Mouse (Mus musculus): ENCODE data around the gene Prop1. TPM values are rescaled to one million over a fixed set of nuclear protein-coding genes. Genes with fewer than 3 reads are reported as not detected.

Prop1 gene
- not detected in 2 replicates for polyA plus RNA-seq (2012; rRNA removed)

DNA sequence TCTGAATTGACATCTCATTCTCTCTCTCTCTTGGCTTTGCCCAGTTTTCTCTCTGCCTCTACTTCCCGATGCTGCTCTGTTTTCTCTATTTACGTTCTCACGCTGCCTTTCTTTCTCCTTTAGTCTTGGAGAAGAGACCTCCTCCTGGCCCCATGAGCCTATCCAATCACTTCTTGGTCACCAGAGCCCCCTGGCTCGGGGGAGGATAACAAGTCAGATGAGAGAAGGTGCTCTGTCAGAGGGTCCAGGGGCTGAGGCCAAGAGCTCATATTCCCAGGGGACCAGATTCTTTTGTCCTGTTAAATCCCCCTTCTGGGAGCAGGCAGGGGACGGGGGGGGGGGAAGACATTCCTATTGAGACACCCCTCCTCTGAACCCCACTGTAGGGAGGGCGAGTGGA, at the start of gene Prop1:
Prop1 (minus strand) TSS at position 101 of the 400 bp plus-strand sequence.
- DNase-seq (ENCODE audit: low read depth): no peak

DNA sequence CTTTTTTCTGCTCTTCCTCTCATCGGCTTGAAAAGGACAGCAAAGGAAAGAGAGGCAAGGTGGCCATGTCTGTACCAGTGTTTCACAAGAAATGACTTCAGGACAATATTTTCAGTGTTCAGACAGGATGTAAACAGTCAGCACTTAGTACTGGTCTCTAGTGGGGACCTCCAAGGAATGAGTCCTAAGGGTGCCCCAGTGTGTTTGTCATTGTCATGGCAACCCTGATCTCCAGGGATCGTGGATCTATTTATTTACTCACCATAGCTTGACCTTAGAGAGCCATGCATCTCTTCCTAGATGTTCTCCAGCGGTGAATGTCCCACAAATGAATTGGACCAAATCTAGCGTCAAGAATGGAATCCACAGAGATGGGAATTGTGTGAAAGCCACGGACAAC, 49.7 kb upstream of the Prop1 start, which contains the start of gene Olfr51:
Olfr51 (plus strand) TSS at position 301 of the 400 bp plus-strand sequence.
- DNase-seq (ENCODE audit: low read depth): no peak

DNA sequence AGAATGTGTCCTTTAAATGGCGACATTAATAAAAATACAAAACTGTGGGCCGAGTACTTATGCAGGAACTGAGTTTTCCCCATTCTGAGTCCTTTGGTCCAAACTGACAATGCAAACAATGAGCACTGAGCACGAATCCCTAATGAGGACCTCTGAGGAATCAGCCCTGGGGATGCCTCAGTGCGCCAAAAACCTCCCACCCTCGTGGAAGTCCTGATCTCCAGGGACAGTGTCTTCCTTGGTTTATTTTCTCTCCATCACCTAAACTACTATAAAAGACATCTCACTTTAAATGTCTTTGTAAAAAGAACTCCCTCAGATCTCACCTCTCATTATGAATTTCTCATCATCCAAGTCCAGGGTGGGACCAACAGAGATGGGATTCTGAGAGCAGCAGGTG, 28.1 kb upstream of the Prop1 start, which contains the start of gene Olfr1377:
Olfr1377 (plus strand) TSS at position 301 of the 400 bp plus-strand sequence.
- no peak for DNase-seq (ENCODE audit: low read depth)

DNA sequence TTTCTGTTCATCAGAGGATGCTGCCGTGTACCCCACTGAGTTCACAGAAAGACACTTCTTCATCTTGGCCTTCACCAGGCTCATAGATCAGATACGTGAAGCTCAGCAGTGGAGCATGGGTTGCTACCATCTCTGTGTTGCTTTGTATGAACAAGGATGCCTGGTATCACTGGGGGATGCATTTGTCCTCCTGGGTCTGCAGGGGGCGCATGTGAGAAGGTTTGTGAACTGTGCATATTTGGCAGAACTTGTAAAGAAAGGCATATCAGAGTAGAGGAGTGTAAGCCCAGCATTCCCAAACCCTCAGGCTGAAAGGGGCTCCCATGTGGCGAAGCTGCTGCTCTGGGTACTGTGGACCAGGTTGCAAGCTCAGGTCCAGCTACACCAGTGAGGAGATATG, 23.7 kb upstream of the Prop1 start:
- no peak for DNase-seq (ENCODE audit: low read depth)

DNA sequence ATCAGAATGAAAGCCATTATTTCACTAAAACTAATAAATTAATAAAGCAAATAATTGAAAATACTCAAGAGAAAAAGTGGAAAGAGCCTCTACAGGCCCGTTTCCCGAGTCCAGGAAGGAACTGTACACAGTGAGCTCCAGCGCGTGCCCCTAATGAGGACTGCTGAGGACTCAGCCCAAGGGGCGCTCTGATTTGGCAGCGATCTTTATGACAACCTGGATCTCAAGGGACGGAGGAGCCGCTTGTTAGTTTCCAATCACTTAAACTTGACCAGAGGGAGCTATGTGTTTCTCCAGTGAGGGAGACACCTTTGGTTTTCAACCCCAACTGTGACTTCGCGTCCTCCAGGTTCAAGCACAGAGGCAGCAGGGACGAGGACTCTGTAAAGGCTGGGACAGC, 12.7 kb upstream of the Prop1 start, which contains the start of gene Olfr1378:
Olfr1378 (plus strand) TSS at position 301 of the 400 bp plus-strand sequence.
- DNase-seq (ENCODE audit: low read depth): no peak

DNA sequence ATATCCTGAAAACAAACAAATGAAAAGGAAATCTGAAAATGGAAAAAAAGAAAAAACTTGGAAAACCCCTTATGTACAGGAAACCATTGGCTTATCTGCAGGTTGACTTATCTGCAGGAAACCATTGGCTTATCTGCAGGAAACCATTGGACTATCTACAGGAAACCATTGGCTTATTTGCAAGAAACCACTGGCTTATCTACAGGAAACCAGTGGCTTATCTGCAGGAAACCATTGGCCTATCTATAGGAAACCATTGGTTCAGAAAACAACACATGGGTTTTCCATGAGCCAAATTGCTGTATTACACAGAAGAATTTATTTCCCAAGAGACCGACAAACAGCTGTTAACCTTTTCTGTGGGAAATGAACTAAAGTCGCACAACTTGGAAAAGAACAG, 11.3 kb upstream of the Prop1 start:
- DNase-seq (ENCODE audit: low read depth): no peak

DNA sequence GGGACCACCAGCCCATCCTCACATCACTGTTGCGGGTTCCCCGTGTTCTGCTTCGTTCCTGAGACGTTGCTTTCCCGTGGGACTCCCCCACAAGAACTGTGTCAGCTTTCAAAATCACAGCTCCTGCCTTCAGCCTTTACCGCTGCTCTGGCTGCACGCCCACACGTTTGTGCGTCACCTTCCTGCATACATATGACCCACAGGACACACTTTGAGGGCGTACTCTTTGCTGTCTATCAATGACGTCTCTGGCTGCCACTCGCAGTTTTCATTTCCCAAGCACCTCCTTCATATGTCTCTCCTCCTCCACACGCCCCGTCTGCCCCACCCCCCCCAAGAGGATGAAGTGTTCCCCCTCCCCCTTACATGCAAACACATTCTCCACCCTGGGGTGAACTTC, 1.3 kb downstream of the Prop1 start:
- DNase-seq (ENCODE audit: low read depth): no peak

DNA sequence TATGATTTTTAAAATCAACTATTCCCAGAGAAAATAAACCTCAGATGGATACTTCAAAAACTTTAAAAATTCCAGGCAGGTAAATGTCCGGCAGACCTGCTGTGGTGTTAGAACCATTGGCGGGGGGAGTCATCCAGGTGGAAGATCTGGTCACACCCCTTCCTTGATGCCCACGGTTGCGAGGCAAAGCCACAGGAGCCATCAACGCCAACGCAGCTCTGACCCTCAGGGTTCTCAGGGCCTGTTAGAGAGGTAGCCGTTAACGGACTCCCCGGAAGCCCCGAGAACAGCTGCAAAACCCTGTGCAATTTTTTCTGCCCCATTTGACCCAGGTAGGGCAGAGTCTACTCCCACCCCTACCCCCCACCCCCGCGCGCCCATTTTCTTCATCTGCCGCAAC, 10.1 kb downstream of the Prop1 start, which contains the start of gene 4933414I15Rik:
4933414I15Rik (minus strand) TSS at position 260 of the 400 bp plus-strand sequence.
- no peak for DNase-seq (ENCODE audit: low read depth)

DNA sequence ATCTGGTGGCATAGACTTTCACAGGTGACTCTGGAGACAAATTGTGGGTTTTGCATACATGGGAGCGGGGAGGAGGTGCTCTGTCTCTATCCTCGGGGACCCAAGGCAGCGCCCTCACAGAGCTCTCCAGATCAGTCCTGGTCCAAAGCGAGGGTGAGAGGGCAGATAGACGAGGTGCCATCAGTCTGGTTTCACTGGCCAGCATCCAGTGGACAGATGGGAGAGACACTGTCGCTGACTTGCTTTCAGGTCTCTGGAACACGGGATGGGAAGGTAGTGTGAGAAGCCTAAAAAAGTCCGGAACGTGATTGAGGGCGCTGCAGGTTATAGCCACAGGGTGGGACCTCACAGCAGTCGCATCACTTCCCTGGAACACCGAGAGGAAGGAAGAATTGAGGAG, 11.2 kb downstream of the Prop1 start:
- DNase-seq (ENCODE audit: low read depth): no peak

DNA sequence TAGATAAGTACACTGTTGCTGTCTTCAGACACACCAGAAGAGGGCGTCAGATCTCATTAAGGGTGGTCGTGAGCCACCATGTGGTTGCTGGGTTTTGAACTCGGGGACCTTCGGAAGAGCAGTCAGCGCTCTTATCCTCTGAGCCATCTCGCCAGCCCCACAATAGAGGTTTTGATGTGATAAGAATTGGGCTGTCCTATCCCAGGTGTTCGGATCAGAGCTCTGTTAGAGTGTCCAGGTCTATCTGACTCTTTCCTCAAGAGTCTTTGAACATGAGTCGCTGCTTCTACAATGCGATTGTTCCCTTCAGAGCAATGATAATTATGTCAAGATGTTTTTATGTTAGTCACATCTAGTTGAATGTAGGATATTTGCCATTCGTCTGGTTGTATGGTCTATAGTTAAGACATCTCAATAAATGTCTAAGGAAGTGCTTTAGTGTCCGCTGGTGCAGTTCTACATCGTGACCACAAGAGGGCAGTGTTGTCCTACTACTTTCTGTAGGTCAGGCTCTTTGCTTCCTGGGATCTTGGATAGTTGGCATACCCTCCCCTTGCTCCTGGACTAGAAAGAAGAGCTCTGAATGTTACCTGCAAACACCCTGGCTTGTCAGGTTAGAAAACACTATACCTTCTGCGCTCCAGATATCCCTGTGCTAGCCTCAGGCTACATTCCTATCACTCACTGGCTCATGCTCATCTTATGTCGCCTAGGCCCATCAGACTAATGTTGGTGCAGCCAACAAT, 13.8 kb downstream of the Prop1 start:
- DNase-seq (ENCODE audit: low read depth): no peak

DNA sequence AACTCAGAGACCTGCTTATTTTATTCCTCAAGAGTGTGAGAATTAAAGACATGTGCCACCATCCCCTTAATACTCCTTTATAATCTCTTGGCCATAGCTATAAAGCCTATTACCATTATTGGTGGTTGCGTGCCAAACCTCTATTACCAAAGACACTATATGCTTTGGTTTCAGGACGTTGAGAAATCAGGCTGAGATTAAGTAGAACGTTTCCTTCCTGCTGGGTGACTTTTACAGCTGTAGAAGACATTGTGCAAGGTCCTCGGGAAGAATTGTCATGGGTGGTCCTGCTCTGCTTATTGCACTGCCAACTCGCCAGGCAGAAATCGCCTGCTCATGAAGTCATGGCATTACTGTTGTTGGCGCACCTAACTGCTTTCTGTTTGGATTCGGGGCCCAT, 15.1 kb downstream of the Prop1 start:
- DNase-seq (ENCODE audit: low read depth): peak; percentile 70

DNA sequence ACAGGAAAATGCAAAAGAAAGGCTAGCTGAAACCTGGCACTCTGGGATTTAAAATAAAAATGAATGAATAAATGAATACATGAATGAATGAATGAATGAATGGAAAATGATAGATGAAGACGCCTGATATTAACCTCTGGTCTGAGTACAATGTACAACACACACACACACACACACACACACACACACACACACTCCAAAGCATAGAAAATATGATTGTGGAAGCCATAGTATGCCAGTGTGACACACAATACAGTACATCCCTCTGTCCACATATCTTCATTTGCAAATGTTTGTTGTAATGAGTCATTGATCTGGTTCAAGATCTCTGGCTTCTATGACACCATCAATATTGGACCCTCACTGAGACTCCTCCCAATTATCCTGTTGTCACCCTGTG, 21.5 kb downstream of the Prop1 start:
- no peak for DNase-seq (ENCODE audit: low read depth)

DNA sequence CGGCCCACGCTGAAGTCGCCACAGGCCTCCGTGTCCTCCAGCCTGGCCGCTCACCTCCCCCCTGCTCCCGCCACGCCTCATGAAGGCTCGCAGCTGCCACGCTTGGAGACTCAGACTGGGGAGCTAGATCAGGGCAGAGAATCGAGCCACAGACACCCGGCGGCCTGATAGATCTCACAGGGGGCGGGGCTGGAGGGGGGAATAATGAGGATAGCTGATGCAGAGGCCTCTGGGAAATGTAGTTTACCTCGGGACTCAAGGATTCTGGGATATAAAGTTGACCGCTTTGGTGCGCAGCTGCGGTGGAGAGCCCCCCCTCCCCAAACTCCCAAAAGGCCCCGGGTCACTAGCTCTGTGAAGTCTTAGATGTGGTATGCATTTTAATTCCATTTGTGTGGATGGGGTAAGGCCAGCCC, 22.1 kb downstream of the Prop1 start, which contains the start of gene Zfp354b:
Zfp354b (minus strand) TSS at position 183 of the 416 bp plus-strand sequence.
- DNase-seq (ENCODE audit: low read depth): no peak

DNA sequence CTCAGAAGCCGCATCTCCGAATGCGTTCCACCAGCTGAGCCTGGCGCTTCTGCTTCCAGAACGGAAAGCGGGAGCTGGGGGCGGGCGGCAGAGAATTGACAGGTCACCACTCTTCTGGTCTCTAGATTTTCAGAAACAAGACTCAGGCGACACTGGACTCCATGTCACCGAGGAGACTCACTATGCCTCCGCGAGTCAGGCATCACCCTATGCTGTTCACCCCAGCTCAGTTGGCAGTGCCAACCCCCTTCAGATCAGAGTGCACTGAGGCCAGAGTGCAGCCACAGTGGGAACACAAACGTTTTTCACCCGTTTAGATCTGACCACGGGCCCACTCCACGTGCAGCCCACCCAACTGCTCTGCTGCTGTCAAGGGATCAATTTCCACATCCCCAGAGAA, 22.5 kb downstream of the Prop1 start:
- DNase-seq (ENCODE audit: low read depth): no peak

DNA sequence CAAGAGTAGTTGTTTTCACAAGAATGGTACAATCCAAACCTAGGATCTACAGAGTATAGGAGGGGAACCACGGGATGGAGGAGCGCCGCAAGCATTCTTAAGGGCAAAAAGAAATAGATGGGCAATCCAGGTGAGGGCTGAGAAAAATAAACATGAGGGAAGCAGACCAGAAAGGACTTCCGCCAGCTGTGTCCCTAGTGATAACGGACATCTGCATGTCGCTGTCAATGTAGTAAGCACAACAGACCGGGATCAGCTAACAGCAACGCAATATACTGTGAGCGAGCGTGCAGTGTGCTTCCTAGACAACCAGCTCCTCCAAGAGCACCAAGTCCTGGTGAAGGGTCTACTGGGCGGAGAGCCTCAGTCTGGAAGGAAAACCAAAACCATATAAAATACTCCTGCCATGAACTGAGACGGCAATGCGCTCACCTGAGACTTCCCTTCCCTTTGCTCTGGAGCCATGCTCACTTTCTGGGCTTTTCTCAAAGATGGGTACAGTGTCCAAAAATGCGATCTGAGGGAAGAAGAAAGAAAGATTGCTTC, 23.0 kb downstream of the Prop1 start:
- no peak for DNase-seq (ENCODE audit: low read depth)

DNA sequence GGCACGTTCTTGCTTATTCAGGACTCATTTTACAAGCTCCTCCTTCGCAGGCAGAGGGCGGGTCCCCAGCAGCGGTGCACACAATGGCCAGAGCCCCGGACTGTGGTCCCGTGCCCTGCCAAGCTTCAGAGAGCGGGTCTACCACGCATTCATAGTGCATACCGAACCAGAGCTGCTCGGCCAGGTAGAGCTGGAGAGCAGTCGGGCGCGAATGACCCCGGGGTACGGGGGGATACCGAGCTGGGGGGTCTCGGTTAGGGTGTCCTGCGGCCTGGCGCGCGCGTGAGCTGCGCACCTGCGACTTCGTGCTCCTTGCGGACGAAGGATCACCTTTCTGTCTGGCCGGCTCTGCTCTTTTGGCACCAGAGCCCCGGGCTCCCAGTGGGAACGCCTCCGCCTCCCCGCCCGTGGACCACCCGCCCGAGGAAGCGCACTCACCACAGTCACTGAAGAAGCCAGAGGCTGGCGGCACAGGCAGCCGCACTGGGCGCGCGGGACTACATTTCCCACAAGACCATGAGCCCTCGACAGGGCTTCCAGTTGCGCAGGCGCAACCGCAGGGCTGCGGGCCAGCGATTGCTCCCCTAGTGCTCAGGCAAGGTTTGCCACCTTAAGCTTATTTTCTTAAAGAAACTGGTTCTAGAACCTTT, 37.8 kb downstream of the Prop1 start, which contains the start of gene Zfp2:
Zfp2 (minus strand) TSS at position 495 of the 650 bp plus-strand sequence.
- DNase-seq (ENCODE audit: low read depth): no peak

DNA sequence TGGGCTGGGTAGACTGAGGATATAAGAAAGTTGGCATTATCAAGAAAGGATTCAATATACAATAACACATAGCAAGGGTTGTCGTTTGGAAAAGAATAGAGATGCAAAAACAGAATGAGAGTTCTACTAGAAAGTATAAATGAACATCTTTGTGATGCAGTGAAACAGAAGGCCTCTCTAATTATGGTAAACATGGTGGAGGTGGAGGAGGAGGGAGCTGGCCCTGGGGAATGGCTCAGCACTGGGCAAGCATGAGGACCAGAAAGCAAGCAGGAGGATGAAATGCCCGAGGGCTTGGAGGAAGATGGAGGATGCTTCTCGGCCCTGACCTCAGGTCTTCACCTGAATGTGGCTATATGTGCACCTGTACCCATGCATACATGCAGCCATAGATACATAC, 39.1 kb downstream of the Prop1 start:
- no peak for DNase-seq (ENCODE audit: low read depth)

DNA sequence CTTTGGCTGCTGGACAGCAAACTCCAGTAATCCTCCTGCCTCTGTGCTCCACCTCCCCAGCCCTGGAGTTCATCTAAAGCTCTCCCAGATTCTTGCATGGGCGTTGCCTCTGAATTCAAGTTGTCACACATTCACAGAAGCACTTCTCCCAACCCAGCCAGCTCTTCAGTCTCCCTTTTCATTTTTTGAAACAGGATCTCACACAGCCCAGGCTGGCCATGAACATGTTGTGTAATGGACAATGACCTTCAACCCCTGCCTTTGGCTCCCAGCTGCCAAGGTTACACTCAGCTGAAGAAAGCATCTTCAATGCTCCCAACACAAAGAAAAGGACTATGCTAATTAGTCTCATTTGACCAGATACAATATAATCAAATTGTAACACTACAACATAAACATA, 40.3 kb downstream of the Prop1 start:
- no peak for DNase-seq (ENCODE audit: low read depth)

DNA sequence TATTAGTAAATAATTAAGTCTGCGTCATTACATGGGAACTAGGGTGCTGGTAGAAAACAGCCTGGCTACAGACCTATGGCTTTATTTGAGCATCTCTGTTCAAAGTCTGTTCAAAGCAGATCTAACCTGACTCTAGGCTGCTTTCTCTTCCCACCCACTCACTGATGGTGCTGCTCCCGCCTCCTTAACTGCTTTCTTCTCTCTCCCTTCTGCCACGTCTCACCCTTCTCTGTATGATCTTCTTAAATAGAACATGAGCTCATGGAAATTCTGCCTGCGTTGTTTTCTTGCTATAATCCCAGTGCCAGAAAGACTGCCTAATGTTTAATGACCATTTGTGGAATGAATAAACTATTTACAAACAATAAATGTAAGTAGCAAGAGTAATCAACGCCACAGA, 45.4 kb downstream of the Prop1 start:
- DNase-seq (ENCODE audit: low read depth): no peak

Data from gonadal fat pad, adult 2 months (tissue).